Mouse (Mus musculus): ENCODE measurements around the gene Olfr981. TPM values are rescaled to one million over a fixed set of nuclear protein-coding genes. Genes with fewer than 3 reads are reported as not detected.
"Not testable (repeated sequence)": the region's sequence is repeated elsewhere in the genome, so short reads cannot be mapped to it uniquely, and the experiment has no call there.

Olfr981 gene
- total RNA-seq (2021) = not detected
- long read RNA-seq, experiment 1 = 0 reads
- long read RNA-seq, experiment 2 = 0 reads

GRCm38 (mm10) chr9:40021164-40021563 is at the start of gene Olfr981:
Gene Olfr981 (plus strand): TSS chr9:40021464.
- DNase-seq = no peak

GRCm38 (mm10) chr9:39976581-39977145 is 44.6 kb upstream of the Olfr981 start:
- not testable (repeated sequence) for DNase-seq

- DNase-seq = no peak
Measured at GRCm38 (mm10) chr9:39991813-39992212, 29.5 kb upstream of the Olfr981 start, which contains the start of gene Olfr978. Gene Olfr978 (plus strand): TSS chr9:39992113.

- no peak for DNase-seq
Measured at GRCm38 (mm10) chr9:40003365-40003764, 17.9 kb upstream of the Olfr981 start, which contains the start of gene Olfr979. Gene Olfr979 (minus strand): TSS chr9:40003465.

- DNase-seq = no peak
Measured at GRCm38 (mm10) chr9:40009482-40009881, 11.8 kb upstream of the Olfr981 start, which contains the start of gene Olfr980. Gene Olfr980 (minus strand): TSS chr9:40009582.

DNA sequence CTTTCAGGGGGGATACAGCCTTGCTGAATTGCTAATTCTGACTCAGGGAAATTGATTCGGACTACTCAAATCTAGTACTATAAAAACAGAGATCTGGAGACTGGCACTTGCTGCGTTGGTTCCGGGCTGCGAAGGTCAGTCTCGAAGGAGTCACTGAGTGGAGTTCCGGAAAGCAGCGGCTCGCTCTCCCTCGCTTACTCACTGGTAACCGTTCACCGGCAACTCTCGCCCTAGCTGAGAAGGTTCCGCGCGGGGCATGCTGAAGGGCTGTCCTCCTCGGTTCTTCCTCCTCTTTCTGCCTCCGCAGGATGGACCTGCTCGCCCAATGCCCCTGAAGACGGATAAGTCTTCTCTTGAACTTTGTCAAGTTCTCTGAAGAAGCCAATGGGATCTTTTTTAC is 28.9 kb downstream of the Olfr981 start:
- DNase-seq = no peak

- DNase-seq = no peak
Measured at GRCm38 (mm10) chr9:40073529-40073928, 52.3 kb downstream of the Olfr981 start, which contains the start of gene Olfr982. Gene Olfr982 (plus strand): TSS chr9:40073829.

Other genes starting within 250 kb of the Olfr981 start
- gene Olfr968, start 238.2 kb upstream of the Olfr981 start, total RNA-seq (2021) = not detected
- gene Olfr969, start 230.5 kb upstream of the Olfr981 start, total RNA-seq (2021) = not detected
- gene Olfr970, start 212.6 kb upstream of the Olfr981 start, total RNA-seq (2021) = not detected
- not detected for gene Olfr971, start 184.6 kb upstream of the Olfr981 start, total RNA-seq (2021)
- gene Olfr972, start 155.0 kb upstream of the Olfr981 start, total RNA-seq (2021) = not detected
- gene Olfr229, start 114.1 kb upstream of the Olfr981 start, total RNA-seq (2021) = not detected
- gene Olfr974, start 84.0 kb upstream of the Olfr981 start, total RNA-seq (2021) = not detected
- not detected for gene Olfr975, start 69.4 kb upstream of the Olfr981 start, total RNA-seq (2021)
- gene Olfr976, start 60.3 kb upstream of the Olfr981 start, total RNA-seq (2021) = not detected
- not detected for gene Olfr978, start 29.4 kb upstream of the Olfr981 start, total RNA-seq (2021)
- not detected for gene Olfr979, start 18.0 kb upstream of the Olfr981 start, total RNA-seq (2021)
- not detected for gene Olfr980, start 11.9 kb upstream of the Olfr981 start, total RNA-seq (2021)
- not detected for gene Olfr982, start 52.4 kb downstream of the Olfr981 start, total RNA-seq (2021)
- gene Olfr983, start 72.1 kb downstream of the Olfr981 start, total RNA-seq (2021) = not detected
- gene Olfr984, start 92.7 kb downstream of the Olfr981 start, total RNA-seq (2021) = not detected
- not detected for gene Olfr985, start 108.7 kb downstream of the Olfr981 start, total RNA-seq (2021)
- not detected for gene Tmem225, start 126.7 kb downstream of the Olfr981 start, total RNA-seq (2021)
- not detected for gene Olfr986, start 159.5 kb downstream of the Olfr981 start, total RNA-seq (2021)
- gene Zfp202, start 170.9 kb downstream of the Olfr981 start, total RNA-seq (2021) = 1 to 10 TPM; 5.6 to 6.2 TPM
- gene Scn3b, start 247.8 kb downstream of the Olfr981 start, total RNA-seq (2021) = 1 to 10 TPM; 6.2 to 7.5 TPM

Data from adrenal gland, postnatal 36 days (tissue).